8 mouse cellular contexts compared by ENCODE assay signal in the genomic region with DNA sequence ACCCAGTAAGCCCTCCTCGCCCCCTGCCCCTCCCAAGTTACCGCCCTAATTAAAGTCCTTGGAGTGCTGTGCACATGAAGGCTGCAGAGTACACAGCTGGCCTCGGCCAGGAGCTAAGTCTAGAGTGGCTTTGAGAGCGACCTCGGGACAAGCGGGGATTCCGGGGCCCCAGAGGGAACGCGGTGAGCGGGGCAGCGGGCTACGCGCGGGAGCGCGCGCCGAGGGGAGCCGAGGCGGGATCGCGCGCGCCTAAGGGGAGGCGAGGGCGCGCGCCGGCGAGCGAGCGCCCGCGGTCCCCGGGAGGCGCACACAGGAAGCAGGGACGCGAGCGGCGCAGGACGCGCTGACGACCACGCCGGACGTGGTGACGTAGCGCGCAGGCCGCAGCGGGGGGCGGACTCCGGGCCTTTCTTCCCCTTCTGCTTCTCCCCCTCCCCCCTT. TPM values are rescaled to one million over a fixed set of nuclear protein-coding genes. Genes with fewer than 3 reads are reported as not detected.
DNase-seq lines count a peak whose midpoint lies in the region; ATAC-seq and TF ChIP-seq lines count a peak whose summit lies in the region.

A gene (plus strand): TSS at position 77 of the 441 bp plus-strand sequence.

- under 1% methylated on average over 53 of the region's 53 CpGs for WGBS in cerebellum, adult 2 months
- 1% methylated on average over 45 of the region's 53 CpGs for WGBS in lung, embryonic 16.5 days

- DNase-seq in MEL (ENCODE audit: low read depth, low spot score), result peak; percentile 94
- peak; percentile 93 to 94 for DNase-seq in cerebellum, adult 2 months
- peak; percentile 96 for DNase-seq in forelimb bud, embryonic 11.5 days (ENCODE audit: low read depth, low spot score)
- peak; percentile 63 for DNase-seq in layer of hippocampus, adult 9-10 months (ENCODE audit: low spot score)
- DNase-seq in ovary, postnatal 10 days (ENCODE audit: low spot score), result peak; percentile 65
- peak; percentile 89 to 91 for DNase-seq in thymus, postnatal 10 days (ENCODE audit: low spot score in 2 of 2)

- no peaks in the 10 kb centered on the region for H3K27me3 ChIP-seq in MEL (ENCODE audit: control insufficient read depth in 1 of 2, insufficient read depth in 2 of 2, low read length in 2 of 2)
- no peaks in the 10 kb centered on the region for H3K27me3 ChIP-seq in cerebellum, adult 2 months (ENCODE audit: control insufficient read depth, insufficient read depth, low read length)
- H3K27me3 ChIP-seq in lung, embryonic 16.5 days (ENCODE audit: control insufficient read depth, insufficient read depth, low read depth, low read length), result no peaks in the 10 kb centered on the region

- H3K9me3 ChIP-seq in MEL (replicated peaks; ENCODE audit: insufficient read depth, low read length), result no peaks in the 10 kb centered on the region
- H3K9me3 ChIP-seq in lung, embryonic 16.5 days (ENCODE audit: control insufficient read depth, low read length), result no peaks in the 10 kb centered on the region

- TF ChIP-seq EP300 in MEL (IDR thresholded peaks at IDR 0.05; ENCODE audit: low read depth in 1 of 2, low read length in 2 of 2), result no peak

- peak; percentile 76 to 83 for TF ChIP-seq POLR2A in MEL (IDR thresholded peaks at IDR 0.05; ENCODE audit: control insufficient read depth in 1 of 2, insufficient read depth in 1 of 2, low read depth in 1 of 2, low read length in 2 of 2, poor library complexity in 1 of 2)
- TF ChIP-seq POLR2A in cerebellum, adult 2 months (IDR thresholded peaks at IDR 0.05; ENCODE audit: borderline replicate concordance, insufficient read depth, low read length), result peak; percentile 70; the same call in 1 of the 2 replicates

- H3K4me2 ChIP-seq in lung, embryonic 16.5 days (ENCODE audit: low read depth, low read length), result peak within 1 kb of the TSS; percentile 77

- peaks cover 4 to 5% of the 10 kb centered on the region in 2 experiments for H3K4me1 ChIP-seq in MEL (ENCODE audit: control insufficient read depth in 1 of 2, insufficient read depth in 2 of 2, low read length in 2 of 2)
- H3K4me1 ChIP-seq in cerebellum, adult 2 months (ENCODE audit: control insufficient read depth, insufficient read depth, low read length), result peaks cover 5% of the 10 kb centered on the region
- peaks cover 5% of the 10 kb centered on the region for H3K4me1 ChIP-seq in lung, embryonic 16.5 days (replicated peaks; ENCODE audit: control insufficient read depth, insufficient read depth, low read length)

- no peak for TF ChIP-seq CTCF in MEL (IDR thresholded peaks at IDR 0.05 in 2 of 3, conservative IDR thresholded peaks at IDR 0.05 in 1 of 3; ENCODE audit: control insufficient read depth in 1 of 3, insufficient read depth in 1 of 3, low read depth in 2 of 3, low read length in 3 of 3, poor library complexity in 1 of 3, severe bottlenecking in 1 of 3)
- TF ChIP-seq CTCF in cerebellum, adult 2 months (IDR thresholded peaks at IDR 0.05; ENCODE audit: borderline replicate concordance, insufficient read depth, low read depth, low read length), result no peak

- peaks cover 0 to 13% of the 10 kb centered on the region in 2 experiments; a peak in 3 of 4 replicates for H3K36me3 ChIP-seq in MEL (ENCODE audit: control insufficient read depth in 1 of 2, insufficient read depth in 2 of 2, low read length in 2 of 2)
- H3K36me3 ChIP-seq in lung, embryonic 16.5 days (ENCODE audit: control insufficient read depth, insufficient read depth, low read length), result no peaks in the 10 kb centered on the region

- peak within 1 kb of the TSS; percentile 49 for H3K27ac ChIP-seq in MEL (ENCODE audit: control insufficient read depth, low read depth, low read length)
- H3K27ac ChIP-seq in cerebellum, adult 2 months (ENCODE audit: insufficient read depth, low read length), result peak within 1 kb of the TSS; percentile 78
- H3K27ac ChIP-seq in lung, embryonic 16.5 days (ENCODE audit: low read length), result peak within 1 kb of the TSS; percentile 96

- ATAC-seq in hematopoietic stem cell, adult 5-6 weeks (replicated peaks in 1 of 2; ENCODE audit: insufficient read depth in 1 of 2, low FRiP score in 2 of 2, low TSS enrichment in 1 of 2, low read depth in 1 of 2, poor library complexity in 2 of 2, severe bottlenecking in 2 of 2), result peak; percentile 95 to 97
- ATAC-seq in lung, embryonic 16.5 days (ENCODE audit: low read depth), result peak; percentile 99

- TF ChIP-seq RAD21 in MEL (IDR thresholded peaks at IDR 0.05; ENCODE audit: low read depth, low read length), result no peak

- peaks cover 18% of the 10 kb centered on the region for H3K79me2 ChIP-seq in MEL (ENCODE audit: control insufficient read depth, insufficient read depth, low read length, poor library complexity)

- peak within 1 kb of the TSS; percentile 88 for H3K9ac ChIP-seq in MEL (ENCODE audit: control insufficient read depth, low read depth, low read length, poor library complexity, severe bottlenecking)
- peak within 1 kb of the TSS; percentile 88 for H3K9ac ChIP-seq in lung, embryonic 16.5 days (ENCODE audit: low read length)

- H3K4me3 ChIP-seq in MEL (ENCODE audit: control insufficient read depth in 1 of 2, insufficient read depth in 1 of 2, low read depth in 2 of 2, low read length in 2 of 2), result peak within 1 kb of the TSS; percentile 83 to 99
- peak within 1 kb of the TSS; percentile 92 for H3K4me3 ChIP-seq in cerebellum, adult 2 months (replicated peaks; ENCODE audit: insufficient read depth, low read depth, low read length)
- H3K4me3 ChIP-seq in lung, embryonic 16.5 days (ENCODE audit: low read length), result peak within 1 kb of the TSS; percentile 66

TF ChIP-seq in MEL, 35 proteins besides CTCF, POLR2A, EP300 and RAD21:
- TF ChIP-seq MYB (IDR thresholded peaks at IDR 0.05; ENCODE audit: low read depth, low read length) (no peak), NRF1 (IDR thresholded peaks at IDR 0.05; ENCODE audit: insufficient read depth, low read depth, low read length, poor library complexity, severe bottlenecking) (peak; percentile 45; the same call in 1 of the 2 replicates), NELFE (IDR thresholded peaks at IDR 0.05; ENCODE audit: low read depth, low read length) (peak; percentile 74), POLR2AphosphoS2 (IDR thresholded peaks at IDR 0.05; ENCODE audit: low read length) (peak; percentile 73; the same call in 1 of the 2 replicates), HCFC1 (IDR thresholded peaks at IDR 0.05; ENCODE audit: low read depth, low read length) (peak; percentile 74), ELF1 (IDR thresholded peaks at IDR 0.05; ENCODE audit: low read depth, low read length) (peak; percentile 72)
TF ChIP-seq in MEL: peak in this region for 5.

RNA-seq across cellular contexts. Expression of the gene that starts here (rescaled TPM):
- total RNA-seq in MEL (2012; rRNA removed), result 8.0 and 8.2 TPM in 2 replicates
- 10 to 100 TPM in 1 of 2 experiments, not detected in 1; 60.6 TPM for polyA plus RNA-seq in MEL (2012; ENCODE audit: insufficient read depth in 1 of 2, insufficient read length in 2 of 2, low read depth in 1 of 2, low replicate concordance in 2 of 2, missing spikeins in 1 of 2)
- polyA plus RNA-seq in cerebellum, adult 2 months (2012; rRNA removed), result 137 and 145 TPM in 2 replicates
- 41.3 and 73.9 TPM in 2 replicates for total RNA-seq in hematopoietic stem cell, adult 5-6 weeks (2017)
- polyA plus RNA-seq in lung, embryonic 16.5 days (2015; fragmentation: Nextera tagmentation; extraction: Ambion mirVana), result 22.2 and 22.4 TPM in 2 replicates

Comparison
In these comparisons a context has a peak if more than half of its experiments do, and no peak if none do; other contexts are left out.
1. Peak in every context shown above with its lines: DNase-seq, ATAC-seq, H3K4me3 ChIP-seq and H3K27ac ChIP-seq.